Mouse (Mus musculus): ENCODE data around the gene Daglb. TPM values are rescaled to one million over a fixed set of nuclear protein-coding genes. Genes with fewer than 3 reads are reported as not detected.

Daglb gene
- polyA plus RNA-seq, 1 experiment from 2014 or later = 5.5 TPM

- no peaks in the 10 kb centered on the region for H3K27me3 ChIP-seq (ENCODE audit: control insufficient read depth, insufficient read depth, low read length)
- H3K4me2 ChIP-seq (replicated peaks; ENCODE audit: low read depth) = no peak overlapping the region
- no peak for TF ChIP-seq CTCF (IDR thresholded peaks at IDR 0.05; ENCODE audit: low read depth)
- TF ChIP-seq EP300 (optimal IDR thresholded peaks at IDR 0.05) = no peak
- no peaks in the 10 kb centered on the region for H3K36me3 ChIP-seq (ENCODE audit: control insufficient read depth, insufficient read depth, low read length)
- peaks cover 2% of the 10 kb centered on the region; the same call in 1 of the 2 replicates for H3K4me1 ChIP-seq (replicated peaks; ENCODE audit: control insufficient read depth, insufficient read depth)
- H3K9me3 ChIP-seq (ENCODE audit: control insufficient read depth, low read length) = no peaks in the 10 kb centered on the region
- no peak overlapping the region for H3K4me3 ChIP-seq (ENCODE audit: low read depth, low read length)
- WGBS = 67% methylated on average over 7 of the region's 7 CpGs
- DNase-seq (ENCODE audit: low spot score) (no peak), ATAC-seq (ENCODE audit: low FRiP score, low TSS enrichment) (no peak)
- no peak overlapping the region for H3K27ac ChIP-seq (replicated peaks)
- no peak overlapping the region for H3K9ac ChIP-seq (ENCODE audit: low read length)
Measured at GRCm38 (mm10) chr5:143530715-143531114, 66.3 kb downstream of the Daglb start.

GRCm38 (mm10) chr5:143534922-143535321 is 70.5 kb downstream of the Daglb start:
- no peak for DNase-seq (ENCODE audit: low spot score)
- Histone ChIP-seq H3K4me3 (ENCODE audit: low read depth, low read length) (no peak overlapping the region), H3K36me3 (ENCODE audit: control insufficient read depth, insufficient read depth, low read length) (no peaks in the 10 kb centered on the region), H3K27me3 (ENCODE audit: control insufficient read depth, insufficient read depth, low read length) (no peaks in the 10 kb centered on the region), H3K27ac (replicated peaks) (no peak overlapping the region), H3K4me2 (replicated peaks; ENCODE audit: low read depth) (no peak overlapping the region), H3K4me1 (replicated peaks; ENCODE audit: control insufficient read depth, insufficient read depth) (no peaks in the 10 kb centered on the region), H3K9me3 (ENCODE audit: control insufficient read depth, low read length) (no peaks in the 10 kb centered on the region), H3K9ac (ENCODE audit: low read length) (no peak overlapping the region)
- WGBS = 83% methylated on average over 4 of the region's 4 CpGs
- no peak for ATAC-seq (ENCODE audit: low FRiP score, low TSS enrichment)
- TF ChIP-seq CTCF (IDR thresholded peaks at IDR 0.05; ENCODE audit: low read depth) = no peak
- no peak for TF ChIP-seq EP300 (optimal IDR thresholded peaks at IDR 0.05)

GRCm38 (mm10) chr5:143537022-143537421 is 72.6 kb downstream of the Daglb start:
- Histone ChIP-seq H3K4me1 (replicated peaks; ENCODE audit: control insufficient read depth, insufficient read depth) (no peaks in the 10 kb centered on the region), H3K9ac (ENCODE audit: low read length) (no peak overlapping the region), H3K27me3 (ENCODE audit: control insufficient read depth, insufficient read depth, low read length) (no peaks in the 10 kb centered on the region), H3K4me2 (replicated peaks; ENCODE audit: low read depth) (no peak overlapping the region), H3K36me3 (ENCODE audit: control insufficient read depth, insufficient read depth, low read length) (no peaks in the 10 kb centered on the region), H3K9me3 (ENCODE audit: control insufficient read depth, low read length) (no peaks in the 10 kb centered on the region), H3K27ac (replicated peaks) (no peak overlapping the region), H3K4me3 (ENCODE audit: low read depth, low read length) (no peak overlapping the region)
- DNase-seq (ENCODE audit: low spot score) = no peak
- no peak for ATAC-seq (ENCODE audit: low FRiP score, low TSS enrichment)
- WGBS = 28% methylated on average over 2 of the region's 2 CpGs
- no peak for TF ChIP-seq EP300 (optimal IDR thresholded peaks at IDR 0.05)

DNA sequence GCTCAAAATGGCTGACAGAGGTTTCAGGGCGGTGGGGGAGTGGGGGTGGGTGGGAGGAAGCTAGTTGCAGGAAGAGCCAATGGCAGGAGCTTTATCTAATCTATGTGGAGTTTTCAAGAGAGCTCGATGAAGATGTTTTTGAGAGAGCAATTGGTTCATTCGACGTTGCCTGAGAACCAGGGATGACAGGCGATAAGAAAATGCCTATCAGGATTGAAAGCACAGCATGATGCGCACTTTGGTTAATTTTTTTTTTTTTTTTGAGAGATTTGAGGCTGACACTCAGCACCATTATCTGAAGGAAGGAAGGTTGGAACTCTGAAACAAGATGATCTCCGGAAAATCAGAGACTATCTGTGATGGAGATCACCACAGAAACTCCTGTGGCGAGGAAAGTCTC is 74.7 kb downstream of the Daglb start:
- ATAC-seq (ENCODE audit: low FRiP score, low TSS enrichment) (no peak), DNase-seq (ENCODE audit: low spot score) (no peak)
- no peak overlapping the region for H3K27ac ChIP-seq (replicated peaks)
- H3K4me2 ChIP-seq (replicated peaks; ENCODE audit: low read depth) = no peak overlapping the region
- H3K36me3 ChIP-seq (ENCODE audit: control insufficient read depth, insufficient read depth, low read length) = no peaks in the 10 kb centered on the region
- no peak for TF ChIP-seq CTCF (IDR thresholded peaks at IDR 0.05; ENCODE audit: low read depth)
- TF ChIP-seq EP300 (optimal IDR thresholded peaks at IDR 0.05) = no peak
- H3K4me3 ChIP-seq (ENCODE audit: low read depth, low read length) = no peak overlapping the region
- H3K9me3 ChIP-seq (ENCODE audit: control insufficient read depth, low read length) = no peaks in the 10 kb centered on the region
- WGBS = 88% methylated on average over 8 of the region's 8 CpGs
- H3K9ac ChIP-seq (ENCODE audit: low read length) = no peak overlapping the region
- no peaks in the 10 kb centered on the region for H3K4me1 ChIP-seq (replicated peaks; ENCODE audit: control insufficient read depth, insufficient read depth)
- no peaks in the 10 kb centered on the region for H3K27me3 ChIP-seq (ENCODE audit: control insufficient read depth, insufficient read depth, low read length)

DNA sequence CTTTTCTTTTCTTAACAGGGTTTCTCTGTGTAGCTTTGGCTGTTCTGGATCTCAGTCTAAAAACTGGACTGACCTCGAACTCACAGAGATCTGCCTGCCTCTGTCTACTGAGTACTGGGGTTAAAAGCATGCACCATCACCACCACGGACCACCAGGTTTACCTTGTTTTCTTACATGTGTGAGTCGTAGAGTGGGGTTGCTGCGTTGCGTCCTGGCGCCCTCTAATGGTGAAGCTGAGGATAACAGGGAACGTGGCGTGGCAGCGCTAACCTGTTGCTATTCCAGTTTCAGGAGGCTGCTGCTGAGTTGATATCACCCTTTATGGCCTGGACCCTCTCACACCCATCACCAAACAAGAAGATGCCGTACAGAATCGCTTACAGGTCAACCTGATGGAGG is 83.0 kb downstream of the Daglb start:
- no peak overlapping the region for H3K4me2 ChIP-seq (replicated peaks; ENCODE audit: low read depth)
- ATAC-seq (ENCODE audit: low FRiP score, low TSS enrichment) (peak; percentile 31), DNase-seq (ENCODE audit: low spot score) (peak; percentile 83)
- H3K4me3 ChIP-seq (ENCODE audit: low read depth, low read length) = no peak overlapping the region
- H3K27ac ChIP-seq (replicated peaks) = no peak overlapping the region
- H3K9ac ChIP-seq (ENCODE audit: low read length) = no peak overlapping the region
- no peaks in the 10 kb centered on the region for H3K9me3 ChIP-seq (ENCODE audit: control insufficient read depth, low read length)
- 9% methylated on average over 11 of the region's 11 CpGs for WGBS
- H3K27me3 ChIP-seq (ENCODE audit: control insufficient read depth, insufficient read depth, low read length) = no peaks in the 10 kb centered on the region
- TF ChIP-seq EP300 (optimal IDR thresholded peaks at IDR 0.05) (no peak), CTCF (IDR thresholded peaks at IDR 0.05; ENCODE audit: low read depth) (peak; percentile 98)
- H3K36me3 ChIP-seq (ENCODE audit: control insufficient read depth, insufficient read depth, low read length) = no peaks in the 10 kb centered on the region
- peaks cover 4% of the 10 kb centered on the region; the same call in 1 of the 2 replicates for H3K4me1 ChIP-seq (replicated peaks; ENCODE audit: control insufficient read depth, insufficient read depth)

DNA sequence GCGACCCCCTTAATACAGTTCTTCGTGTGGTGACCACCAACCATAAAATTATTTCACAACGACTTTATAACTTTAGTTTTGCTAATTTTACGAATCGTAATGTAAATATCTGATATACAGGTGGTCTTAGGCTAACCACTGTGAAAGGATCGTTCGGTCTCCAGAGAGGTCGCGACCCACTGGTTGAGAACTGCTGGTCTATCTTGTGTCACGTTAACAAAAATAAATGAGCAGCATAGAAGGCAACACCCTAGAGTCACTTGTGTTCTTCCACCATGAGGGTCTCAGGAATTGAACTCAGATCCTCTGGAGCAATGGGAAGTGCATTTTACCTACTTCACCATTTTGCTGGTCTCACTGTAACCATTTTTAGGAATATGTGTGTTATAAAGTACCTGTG is 83.5 kb downstream of the Daglb start:
- Histone ChIP-seq H3K9ac (ENCODE audit: low read length) (no peak overlapping the region), H3K36me3 (ENCODE audit: control insufficient read depth, insufficient read depth, low read length) (no peaks in the 10 kb centered on the region), H3K4me3 (ENCODE audit: low read depth, low read length) (peak overlapping the region; percentile 53; the same call in 1 of the 2 replicates), H3K9me3 (ENCODE audit: control insufficient read depth, low read length) (no peaks in the 10 kb centered on the region), H3K4me1 (replicated peaks; ENCODE audit: control insufficient read depth, insufficient read depth) (peaks cover 4% of the 10 kb centered on the region; the same call in 1 of the 2 replicates), H3K4me2 (replicated peaks; ENCODE audit: low read depth) (peak overlapping the region; percentile 37), H3K27me3 (ENCODE audit: control insufficient read depth, insufficient read depth, low read length) (no peaks in the 10 kb centered on the region), H3K27ac (replicated peaks) (peak overlapping the region; percentile 74)
- no peak for TF ChIP-seq CTCF (IDR thresholded peaks at IDR 0.05; ENCODE audit: low read depth)
- no peak for DNase-seq (ENCODE audit: low spot score)
- 54% methylated on average over 10 of the region's 10 CpGs for WGBS
- ATAC-seq (ENCODE audit: low FRiP score, low TSS enrichment) = no peak

Data from stomach, postnatal 0 days (tissue).